Mouse (Mus musculus): ENCODE data around the gene Zcchc17. TPM values are rescaled to one million over a fixed set of nuclear protein-coding genes. Genes with fewer than 3 reads are reported as not detected.

The Zcchc17 gene
- total and polyA plus RNA-seq, 3 experiments = 43.7 to 62.5 TPM; not detected in 1

GRCm38 (mm10) chr4:130302285-130302870 is 57.4 kb downstream of the Zcchc17 start:
- TF ChIP-seq GATA1 (IDR thresholded peaks at IDR 0.05; ENCODE audit: low read depth, low read length) (0 out of 2 replicates have a peak, but pooled peaks have one; percentile 17), MXI1 (IDR thresholded peaks at IDR 0.05; ENCODE audit: low read depth, low read length) (no peak), NRF1 (IDR thresholded peaks at IDR 0.05; ENCODE audit: insufficient read depth, low read depth, low read length, poor library complexity, severe bottlenecking) (no peak), CTCF (IDR thresholded peaks at IDR 0.05 in 2 of 3, conservative IDR thresholded peaks at IDR 0.05 in 1 of 3; ENCODE audit: control insufficient read depth in 1 of 3, insufficient read depth in 1 of 3, low read depth in 2 of 3, low read length in 3 of 3, poor library complexity in 1 of 3, severe bottlenecking in 1 of 3) (no peak), MEF2A (IDR thresholded peaks at IDR 0.05; ENCODE audit: extremely low read depth, insufficient replicate concordance, low read depth, low read length, poor library complexity, severe bottlenecking) (no peak), EP300 (IDR thresholded peaks at IDR 0.05; ENCODE audit: low read depth in 1 of 2, low read length in 2 of 2) (peak in 1 of 2 experiments; percentile 38; a peak in 2 of 4 replicates), GABPA (IDR thresholded peaks at IDR 0.05; ENCODE audit: low read depth, low read length) (no peak), CHD2 (IDR thresholded peaks at IDR 0.05; ENCODE audit: low read length) (no peak), TCF12 (IDR thresholded peaks at IDR 0.05; ENCODE audit: low read depth, low read length) (peak; percentile 20; the same call in 1 of the 2 replicates), JUND (IDR thresholded peaks at IDR 0.05; ENCODE audit: low read depth, low read length) (no peak), USF1 (IDR thresholded peaks at IDR 0.05; ENCODE audit: low read depth, low read length) (no peak), TBP (IDR thresholded peaks at IDR 0.05; ENCODE audit: low read depth, low read length) (no peak), ETS1 (IDR thresholded peaks at IDR 0.05; ENCODE audit: low read depth, low read length) (peak; percentile 40; the same call in 1 of the 2 replicates), MYB (IDR thresholded peaks at IDR 0.05; ENCODE audit: low read depth, low read length) (no peak)
- Histone ChIP-seq H3K9ac (ENCODE audit: control insufficient read depth, low read depth, low read length, poor library complexity, severe bottlenecking) (no peak overlapping the region), H3K27me3 (ENCODE audit: control insufficient read depth in 1 of 2, insufficient read depth in 2 of 2, low read length in 2 of 2) (no peaks in the 10 kb centered on the region), H3K4me1 (ENCODE audit: control insufficient read depth in 1 of 2, insufficient read depth in 2 of 2, low read length in 2 of 2) (peaks cover 4 to 17% of the 10 kb centered on the region in 2 experiments), H3K36me3 (ENCODE audit: control insufficient read depth in 1 of 2, insufficient read depth in 2 of 2, low read length in 2 of 2) (peaks cover 0 to 7% of the 10 kb centered on the region in 2 experiments; a peak in 2 of 4 replicates), H3K4me3 (ENCODE audit: control insufficient read depth in 1 of 2, insufficient read depth in 1 of 2, low read depth in 2 of 2, low read length in 2 of 2) (no peak overlapping the region), H3K9me3 (replicated peaks; ENCODE audit: insufficient read depth, low read length) (no peaks in the 10 kb centered on the region), H3K79me2 (ENCODE audit: control insufficient read depth, insufficient read depth, low read length, poor library complexity) (no peaks in the 10 kb centered on the region), H3K27ac (ENCODE audit: control insufficient read depth, low read depth, low read length) (no peak overlapping the region)
- DNase-seq (ENCODE audit: low read depth, low spot score) = peak; percentile 37

GRCm38 (mm10) chr4:130299629-130300018 is 60.1 kb downstream of the Zcchc17 start:
- H3K4me1 ChIP-seq (ENCODE audit: control insufficient read depth in 1 of 2, insufficient read depth in 2 of 2, low read length in 2 of 2) = peaks cover 16 to 24% of the 10 kb centered on the region in 2 experiments
- DNase-seq (ENCODE audit: low read depth, low spot score) = no peak
- H3K9me3 ChIP-seq (replicated peaks; ENCODE audit: insufficient read depth, low read length) = no peaks in the 10 kb centered on the region
- no peak overlapping the region for H3K4me3 ChIP-seq (ENCODE audit: control insufficient read depth in 1 of 2, insufficient read depth in 1 of 2, low read depth in 2 of 2, low read length in 2 of 2)
- TF ChIP-seq MAZ (IDR thresholded peaks at IDR 0.05; ENCODE audit: low read depth, low read length) (no peak), MXI1 (IDR thresholded peaks at IDR 0.05; ENCODE audit: low read depth, low read length) (no peak), TBP (IDR thresholded peaks at IDR 0.05; ENCODE audit: low read depth, low read length) (no peak), GATA1 (IDR thresholded peaks at IDR 0.05; ENCODE audit: low read depth, low read length) (no peak), EP300 (IDR thresholded peaks at IDR 0.05; ENCODE audit: low read depth in 1 of 2, low read length in 2 of 2) (no peak), E2F4 (IDR thresholded peaks at IDR 0.05; ENCODE audit: borderline replicate concordance, low read depth, low read length) (no peak), CTCF (IDR thresholded peaks at IDR 0.05 in 2 of 3, conservative IDR thresholded peaks at IDR 0.05 in 1 of 3; ENCODE audit: control insufficient read depth in 1 of 3, insufficient read depth in 1 of 3, low read depth in 2 of 3, low read length in 3 of 3, poor library complexity in 1 of 3, severe bottlenecking in 1 of 3) (no peak), CHD2 (IDR thresholded peaks at IDR 0.05; ENCODE audit: low read length) (no peak), SIN3A (IDR thresholded peaks at IDR 0.05; ENCODE audit: low read length) (no peak), ELF1 (IDR thresholded peaks at IDR 0.05; ENCODE audit: low read depth, low read length) (no peak), MYB (IDR thresholded peaks at IDR 0.05; ENCODE audit: low read depth, low read length) (no peak), USF1 (IDR thresholded peaks at IDR 0.05; ENCODE audit: low read depth, low read length) (no peak), UBTF (IDR thresholded peaks at IDR 0.05; ENCODE audit: borderline replicate concordance, insufficient read depth, low read depth, low read length) (no peak), MEF2A (IDR thresholded peaks at IDR 0.05; ENCODE audit: extremely low read depth, insufficient replicate concordance, low read depth, low read length, poor library complexity, severe bottlenecking) (no peak), MYC (IDR thresholded peaks at IDR 0.05; ENCODE audit: low read depth, low read length) (no peak), JUND (IDR thresholded peaks at IDR 0.05; ENCODE audit: low read depth, low read length) (no peak), HCFC1 (IDR thresholded peaks at IDR 0.05; ENCODE audit: low read depth, low read length) (no peak)
- H3K36me3 ChIP-seq (ENCODE audit: control insufficient read depth in 1 of 2, insufficient read depth in 2 of 2, low read length in 2 of 2) = peaks cover 0 to 12% of the 10 kb centered on the region in 2 experiments; a peak in 2 of 4 replicates
- no peak overlapping the region for H3K9ac ChIP-seq (ENCODE audit: control insufficient read depth, low read depth, low read length, poor library complexity, severe bottlenecking)
- H3K79me2 ChIP-seq (ENCODE audit: control insufficient read depth, insufficient read depth, low read length, poor library complexity) = no peaks in the 10 kb centered on the region
- H3K27me3 ChIP-seq (ENCODE audit: control insufficient read depth in 1 of 2, insufficient read depth in 2 of 2, low read length in 2 of 2) = no peaks in the 10 kb centered on the region
- H3K27ac ChIP-seq (ENCODE audit: control insufficient read depth, low read depth, low read length) = no peak overlapping the region
